Mouse (Mus musculus) myocyte (in vitro differentiated cells): Measurements from ENCODE around the gene Shroom3.

Experiments
- CEBPB ChIP-seq: IDR thresholded peaks from 2 replicates; pipeline ENCODE4 v1.6.1; 2011; ENCODE audit warnings: mild to moderate bottlenecking, moderate library complexity; ENCODE audit not compliant: poor library complexity, insufficient read depth, severe bottlenecking
- E2F4 ChIP-seq: IDR thresholded peaks from one replicate; pipeline ENCODE4 v1.6.1; 2011; ENCODE audit warnings: mild to moderate bottlenecking, control low read depth, moderate library complexity; ENCODE audit not compliant: insufficient read depth
- MAX ChIP-seq: IDR thresholded peaks from one replicate; pipeline ENCODE4 v1.6.1; 2011; ENCODE audit warnings: low read depth, mild to moderate bottlenecking, control low read depth
- MYOD1 ChIP-seq, 3 experiments: IDR thresholded peaks; one replicate each; pipeline ENCODE4 v1.6.1; 2011; ENCODE audit warnings: control low read depth in 2 of 3, low read depth in 2 of 3, mild to moderate bottlenecking in 2 of 3, moderate library complexity in 1 of 3; ENCODE audit not compliant: insufficient read length in 2 of 3, control insufficient read depth in 1 of 3
- MYOG ChIP-seq, 3 experiments: IDR thresholded peaks; one replicate each; pipeline ENCODE4 v1.6.1; 2011; ENCODE audit warnings: control low read depth in 2 of 3, low read depth in 2 of 3, mild to moderate bottlenecking in 2 of 3; ENCODE audit not compliant: insufficient read length in 2 of 3, control insufficient read depth in 1 of 3, insufficient read depth in 1 of 3
- POLR2A ChIP-seq: IDR thresholded peaks from one replicate; pipeline ENCODE4 v1.6.1; 2011; ENCODE audit warnings: low read depth, mild to moderate bottlenecking, control low read depth, moderate library complexity; ENCODE audit not compliant: insufficient read length
- REST ChIP-seq: IDR thresholded peaks from one replicate; pipeline ENCODE4 v1.6.1; 2011; ENCODE audit warnings: mild to moderate bottlenecking, control low read depth, moderate library complexity; ENCODE audit not compliant: insufficient read depth, insufficient read length
- TCF12 ChIP-seq: IDR thresholded peaks from one replicate; pipeline ENCODE4 v1.6.1; 2011; ENCODE audit warnings: mild to moderate bottlenecking, control low read depth; ENCODE audit not compliant: poor library complexity, insufficient read depth, severe bottlenecking
- TCF3 ChIP-seq: IDR thresholded peaks from one replicate; pipeline ENCODE4 v1.6.1; 2011; ENCODE audit warnings: low read depth, control low read depth; ENCODE audit not compliant: insufficient read length
- USF1 ChIP-seq: IDR thresholded peaks from one replicate; pipeline ENCODE4 v1.6.1; 2011; ENCODE audit warnings: low read depth, mild to moderate bottlenecking, control low read depth, moderate library complexity

- TF ChIP-seq MYOG (IDR thresholded peaks at IDR 0.05; ENCODE audit: control insufficient read depth in 1 of 3, insufficient read depth in 1 of 3, insufficient read length in 2 of 3, low read depth in 2 of 3): no peak
- no peak for TF ChIP-seq USF1
- TF ChIP-seq POLR2A: no peak
- TF ChIP-seq TCF3: no peak
- TF ChIP-seq TCF12: no peak
- TF ChIP-seq MYOD1 (IDR thresholded peaks at IDR 0.05; ENCODE audit: control insufficient read depth in 1 of 3, insufficient read length in 2 of 3, low read depth in 2 of 3): no peak
- TF ChIP-seq E2F4: no peak
- TF ChIP-seq MAX: no peak
- no peak for TF ChIP-seq REST
- TF ChIP-seq CEBPB: no peak
These were observed 32.7 kb downstream of the Shroom3 start for GRCm38 (mm10) chr5:92715890-92716289.
